Mouse (Mus musculus) MEL (cell line): ENCODE measurements at regions not wholly inside any gene's neighbourhood (a gene's known extent, or its start where the extent isn't known, plus 50 kb on each side); places are given as distances from the start of the nearest gene placed in this dataset.

Source experiments
- CTCF ChIP-seq, 3 experiments: IDR thresholded peaks in 2 of 3; conservative IDR thresholded peaks in 1 of 3; 2 replicates each; pipeline ENCODE4 v1.5.1; 2011 to 2012; ENCODE audit warnings: low read length in 3 of 3, low read depth in 2 of 3, mild to moderate bottlenecking in 2 of 3, improper control_type of control experiment in 1 of 3, inconsistent platforms in 1 of 3, mixed read lengths in 1 of 3, moderate library complexity in 1 of 3; ENCODE audit not compliant: control insufficient read depth in 1 of 3, insufficient read depth in 1 of 3, poor library complexity in 1 of 3, severe bottlenecking in 1 of 3
- EP300 ChIP-seq, 2 experiments: IDR thresholded peaks; 2 replicates each; pipeline ENCODE4 v1.6.1; 2011; ENCODE audit warnings: improper control_type of control experiment in 2 of 2, low read length in 2 of 2, low read depth in 1 of 2, mild to moderate bottlenecking in 1 of 2
- POLR2A ChIP-seq, 2 experiments: IDR thresholded peaks; 2 replicates each; pipeline ENCODE4 v1.6.1; 2011 to 2012; ENCODE audit warnings: low read length in 2 of 2, mild to moderate bottlenecking in 2 of 2, control low read depth in 1 of 2, improper control_type of control experiment in 1 of 2, low read depth in 1 of 2, moderate library complexity in 1 of 2; ENCODE audit not compliant: control insufficient read depth in 1 of 2, insufficient read depth in 1 of 2, poor library complexity in 1 of 2
- SMC3 ChIP-seq: IDR thresholded peaks from 2 replicates; pipeline ENCODE4 v1.6.1; 2011; ENCODE audit warnings: low read depth, low read length, improper control_type of control experiment

- TF ChIP-seq POLR2A (IDR thresholded peaks at IDR 0.05; ENCODE audit: control insufficient read depth in 1 of 2, insufficient read depth in 1 of 2, low read depth in 1 of 2, low read length in 2 of 2, poor library complexity in 1 of 2) (no peak), CTCF (IDR thresholded peaks at IDR 0.05 in 2 of 3, conservative IDR thresholded peaks at IDR 0.05 in 1 of 3; ENCODE audit: control insufficient read depth in 1 of 3, insufficient read depth in 1 of 3, low read depth in 2 of 3, low read length in 3 of 3, poor library complexity in 1 of 3, severe bottlenecking in 1 of 3) (peak in 1 of 3 experiments; percentile 10; a peak in 1 of 6 replicates), EP300 (IDR thresholded peaks at IDR 0.05; ENCODE audit: low read depth in 1 of 2, low read length in 2 of 2) (peak; percentile 62 to 69), SMC3 (no peak)
Observed at GRCm38 (mm10) chr3:52198751-52199738, 69.1 kb upstream of the Foxo1 start.
